Mouse (Mus musculus) limb, embryonic 12.5 days (tissue): ENCODE data around the gene Ube2i. TPM values are rescaled to one million over a fixed set of nuclear protein-coding genes. Genes with fewer than 3 reads are reported as not detected.
"Not testable (repeated sequence)": the region's sequence is repeated elsewhere in the genome, so short reads cannot be mapped to it uniquely, and the experiment has no call there.

Experiments used
- ATAC-seq: fragments of 200-750 bp; cut with Nextera tagmentation; 2 replicates; pipeline ENCODE4 v1.8.0; 2017; ENCODE audit warnings: low read depth, moderate TSS enrichment; ENCODE audit not compliant: insufficient number of reproducible peaks, insufficient read depth, low FRiP score, low TSS enrichment
- H3K27ac ChIP-seq: fragments of 300-500 bp; sonication (generic); 2 replicates; pipeline ENCODE4 v1.5.1; 2016; ENCODE audit warnings: mild to moderate bottlenecking, moderate library complexity
- H3K27me3 ChIP-seq: fragments of 300-500 bp; sonication (generic); 2 replicates; pipeline ENCODE4 v1.6.1; 2016; ENCODE audit warnings: mild to moderate bottlenecking, moderate library complexity
- H3K36me3 ChIP-seq: fragments of 300-500 bp; sonication (generic); 2 replicates; pipeline ENCODE4 v1.6.1; 2016; ENCODE audit warnings: mild to moderate bottlenecking, moderate library complexity
- H3K4me1 ChIP-seq: fragments of 300-500 bp; sonication (generic); replicated peaks from 2 replicates; pipeline ENCODE4 v1.6.1; 2016
- H3K4me2 ChIP-seq: fragments of 300-500 bp; sonication (generic); 2 replicates; pipeline ENCODE4 v1.6.1; 2016; ENCODE audit warnings: mild to moderate bottlenecking, moderate library complexity
- H3K4me3 ChIP-seq: fragments of 300-500 bp; sonication (generic); replicated peaks from 2 replicates; pipeline ENCODE4 v1.5.1; 2016; ENCODE audit warnings: mild to moderate bottlenecking
- H3K9ac ChIP-seq: fragments of 300-500 bp; sonication (generic); replicated peaks from 2 replicates; pipeline ENCODE4 v1.6.1; 2016; ENCODE audit warnings: mild to moderate bottlenecking, moderate library complexity
- H3K9me3 ChIP-seq: fragments of 300-500 bp; sonication (generic); 2 replicates; pipeline ENCODE4 v1.6.1; 2016; ENCODE audit warnings: mild to moderate bottlenecking, moderate library complexity
- WGBS: fragments of 180-500 bp; shearing (Covaris S2); methylation state at CpG from one replicate; pipeline ENCODE4 v1.1.7; 2016; 5-methylcytosine and 5-hydroxymethylcytosine counted together
- polyA plus RNA-seq: library from polyadenylated mRNA; unstranded; fragments of >200 nt; fragmentation: Nextera tagmentation; extraction: Ambion mirVana; gene quantifications from 2 replicates; pipeline ENCODE4 v1.2.1, GENCODE M21; 2016

Gene Ube2i
- polyA plus RNA-seq, 1 experiment from 2014 or later: 887 TPM

DNA sequence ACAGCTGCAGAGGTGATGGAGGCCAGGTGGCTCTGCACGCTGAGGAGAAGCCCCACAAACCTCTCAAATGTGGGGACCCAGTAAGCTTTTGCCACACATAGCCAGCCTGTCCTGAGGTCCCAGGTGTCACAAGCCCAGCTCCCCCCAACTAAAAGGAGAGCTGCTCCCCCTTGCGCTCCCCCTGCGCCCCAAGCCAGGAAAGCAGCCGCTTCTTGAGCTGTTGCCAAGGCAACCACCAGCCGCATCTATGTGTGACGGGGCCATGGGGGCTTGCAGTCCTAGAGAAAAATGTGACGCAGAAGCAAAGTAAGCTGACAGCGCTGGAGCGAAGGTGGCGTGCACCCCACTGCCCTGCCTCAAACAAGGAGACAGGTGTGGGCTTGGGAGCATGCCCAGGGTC is 20.7 kb downstream of the Ube2i start:
- 39% methylated on average over 10 of the region's 10 CpGs for WGBS

DNA sequence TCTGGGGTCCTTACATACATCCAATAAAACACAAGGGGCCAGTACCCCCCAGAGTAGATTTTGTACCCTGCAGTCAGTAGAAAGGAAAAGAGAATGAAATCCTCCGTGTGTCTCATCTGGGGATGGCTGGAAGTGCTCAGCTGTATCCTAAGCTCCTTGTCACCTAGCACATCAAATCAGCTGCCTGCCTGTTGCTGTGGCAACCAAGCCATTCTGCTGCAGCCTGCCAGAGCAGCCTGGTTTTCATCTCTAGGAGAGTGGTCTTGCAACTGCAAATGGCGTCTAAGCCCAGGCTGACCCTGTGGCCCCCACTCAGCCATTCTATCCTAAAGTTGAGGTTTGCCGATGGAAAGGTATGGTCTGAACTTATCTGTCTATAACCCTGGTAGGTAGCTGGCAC is 21.8 kb downstream of the Ube2i start:
- H3K36me3 ChIP-seq: no peaks in the 10 kb centered on the region
- no peak overlapping the region for H3K4me3 ChIP-seq
- no peak for ATAC-seq
- H3K27ac ChIP-seq: no peak overlapping the region
- 41% methylated on average over 3 of the region's 3 CpGs for WGBS
- peaks cover 77% of the 10 kb centered on the region for H3K27me3 ChIP-seq
- no peaks in the 10 kb centered on the region for H3K9me3 ChIP-seq
- no peak overlapping the region for H3K9ac ChIP-seq
- H3K4me1 ChIP-seq: peaks cover 20% of the 10 kb centered on the region
- H3K4me2 ChIP-seq: no peak overlapping the region

More for the DNA sequence above, 20.7 kb downstream of the Ube2i start:
- Histone ChIP-seq H3K9me3 (no peaks in the 10 kb centered on the region), H3K9ac (0 out of 2 replicates have a peak overlapping the region, but pooled peaks have one; percentile 31), H3K4me1 (peaks cover 24% of the 10 kb centered on the region), H3K36me3 (peaks cover 5% of the 10 kb centered on the region), H3K4me2 (no peak overlapping the region), H3K27me3 (peaks cover 74% of the 10 kb centered on the region), H3K27ac (no peak overlapping the region), H3K4me3 (no peak overlapping the region)
- no peak for ATAC-seq

DNA sequence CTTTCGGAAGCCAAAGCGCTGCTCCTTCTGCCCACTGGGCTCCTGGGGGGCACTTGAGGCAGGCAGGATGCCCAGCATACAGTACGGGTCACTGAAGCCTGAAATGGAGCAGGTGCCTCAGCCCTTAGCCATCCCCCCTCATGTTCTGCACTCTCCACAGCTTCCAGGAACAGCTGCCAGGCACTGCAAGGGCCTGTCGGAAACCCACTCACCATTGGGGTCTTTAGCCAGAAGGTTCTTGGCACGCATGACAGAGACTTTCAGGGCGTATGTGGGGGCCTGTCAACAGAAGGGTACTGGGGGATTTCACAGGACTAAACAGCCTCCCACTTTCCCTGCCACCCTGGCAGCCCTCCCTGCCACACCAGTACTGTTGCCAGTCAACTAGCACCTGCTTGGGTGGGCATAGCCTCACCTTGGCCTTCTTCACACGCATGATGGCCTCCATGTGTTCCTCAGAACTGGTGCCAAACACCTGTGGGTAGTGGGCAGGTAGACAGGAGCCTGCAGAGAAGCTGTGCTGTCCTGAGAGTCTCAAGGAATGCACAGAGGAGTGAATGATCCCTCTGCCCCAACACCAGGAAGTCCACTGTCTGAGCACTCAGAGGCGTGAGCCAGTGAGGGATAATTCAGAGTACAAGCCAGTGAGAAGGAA is 24.1 kb downstream of the Ube2i start:
- H3K9ac ChIP-seq: 0 out of 2 replicates have a peak overlapping the region, but pooled peaks have one; percentile 18
- H3K4me2 ChIP-seq: no peak overlapping the region
- 80% methylated on average over 8 of the region's 8 CpGs for WGBS
- H3K27me3 ChIP-seq: peaks cover 56% of the 10 kb centered on the region
- ATAC-seq: no peak
- H3K27ac ChIP-seq: no peak overlapping the region
- no peaks in the 10 kb centered on the region for H3K9me3 ChIP-seq
- H3K36me3 ChIP-seq: peaks cover 6% of the 10 kb centered on the region; the same call in 1 of the 2 replicates
- no peak overlapping the region for H3K4me3 ChIP-seq
- H3K4me1 ChIP-seq: peaks cover 8% of the 10 kb centered on the region

DNA sequence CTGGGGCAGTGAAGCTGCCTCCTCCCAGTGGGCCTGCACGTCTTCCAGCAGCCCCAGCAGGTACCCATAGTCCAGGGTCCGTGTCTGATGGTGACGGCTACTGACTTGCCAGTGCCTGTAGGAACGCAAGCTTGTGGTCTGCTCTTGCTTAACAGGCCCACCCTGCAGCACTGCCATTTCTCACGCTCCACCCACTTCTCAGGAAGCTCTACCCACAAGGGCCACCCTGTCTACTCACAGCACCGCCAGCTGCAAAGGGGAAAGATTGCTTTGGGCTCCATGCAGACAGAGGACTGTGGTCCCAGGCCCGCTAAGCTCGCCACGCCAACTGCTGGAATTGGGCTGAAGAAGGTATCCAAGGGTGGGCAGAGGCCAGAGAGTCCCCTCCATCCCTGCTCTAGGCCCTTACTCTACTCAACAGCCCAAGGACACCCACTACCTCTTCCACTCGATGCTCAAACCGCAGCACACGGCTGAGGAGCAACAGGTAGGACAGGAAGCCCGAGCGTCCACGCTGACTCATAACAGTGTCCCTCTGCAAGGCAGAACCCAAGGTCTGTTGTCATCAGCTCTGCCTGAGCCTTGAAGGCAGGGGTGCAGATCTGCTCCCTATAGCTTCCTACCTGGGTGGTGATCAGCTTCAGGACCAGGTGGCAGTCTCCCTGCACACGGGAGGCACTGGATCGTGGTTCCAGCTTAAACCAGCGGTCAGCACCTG is 26.2 kb downstream of the Ube2i start:
- no peak overlapping the region for H3K4me3 ChIP-seq
- WGBS: 78% methylated on average over 18 of the region's 18 CpGs
- H3K4me1 ChIP-seq: no peaks in the 10 kb centered on the region
- H3K9ac ChIP-seq: no peak overlapping the region; the same call in 1 of the 2 replicates
- peaks cover 26% of the 10 kb centered on the region for H3K36me3 ChIP-seq
- ATAC-seq: no peak
- peaks cover 35% of the 10 kb centered on the region for H3K27me3 ChIP-seq
- H3K27ac ChIP-seq: no peak overlapping the region
- H3K9me3 ChIP-seq: no peaks in the 10 kb centered on the region
- H3K4me2 ChIP-seq: no peak overlapping the region

DNA sequence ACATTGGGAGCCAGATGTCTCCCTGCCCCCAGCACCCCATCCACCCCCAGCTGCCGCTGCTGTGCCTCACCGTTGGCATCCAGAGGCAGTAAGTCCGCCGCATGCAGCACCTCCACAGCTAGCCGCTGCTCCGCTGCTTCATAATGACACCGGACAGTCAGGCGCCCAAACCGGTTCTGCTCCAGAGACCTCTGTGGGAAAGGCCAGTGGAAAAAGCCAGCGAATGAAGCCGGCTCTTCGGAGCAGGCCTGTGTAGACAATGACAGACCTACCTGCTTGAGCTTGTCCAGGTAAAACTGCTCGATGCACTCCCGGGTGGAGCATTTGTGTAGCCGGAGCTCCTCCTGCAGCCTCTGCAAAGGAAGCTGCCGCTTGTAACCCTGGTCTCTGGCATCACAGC is 30.2 kb downstream of the Ube2i start:
- WGBS: 84% methylated on average over 16 of the region's 16 CpGs
- no peak for ATAC-seq
- Histone ChIP-seq H3K27ac (no peak overlapping the region), H3K4me2 (no peak overlapping the region; the same call in 1 of the 2 replicates), H3K36me3 (peaks cover 46% of the 10 kb centered on the region), H3K4me3 (no peak overlapping the region), H3K9ac (no peak overlapping the region), H3K4me1 (peaks cover 14% of the 10 kb centered on the region), H3K9me3 (no peaks in the 10 kb centered on the region), H3K27me3 (0 out of 2 replicates have a peak, but pooled peaks cover 3% of the 10 kb centered on the region)

DNA sequence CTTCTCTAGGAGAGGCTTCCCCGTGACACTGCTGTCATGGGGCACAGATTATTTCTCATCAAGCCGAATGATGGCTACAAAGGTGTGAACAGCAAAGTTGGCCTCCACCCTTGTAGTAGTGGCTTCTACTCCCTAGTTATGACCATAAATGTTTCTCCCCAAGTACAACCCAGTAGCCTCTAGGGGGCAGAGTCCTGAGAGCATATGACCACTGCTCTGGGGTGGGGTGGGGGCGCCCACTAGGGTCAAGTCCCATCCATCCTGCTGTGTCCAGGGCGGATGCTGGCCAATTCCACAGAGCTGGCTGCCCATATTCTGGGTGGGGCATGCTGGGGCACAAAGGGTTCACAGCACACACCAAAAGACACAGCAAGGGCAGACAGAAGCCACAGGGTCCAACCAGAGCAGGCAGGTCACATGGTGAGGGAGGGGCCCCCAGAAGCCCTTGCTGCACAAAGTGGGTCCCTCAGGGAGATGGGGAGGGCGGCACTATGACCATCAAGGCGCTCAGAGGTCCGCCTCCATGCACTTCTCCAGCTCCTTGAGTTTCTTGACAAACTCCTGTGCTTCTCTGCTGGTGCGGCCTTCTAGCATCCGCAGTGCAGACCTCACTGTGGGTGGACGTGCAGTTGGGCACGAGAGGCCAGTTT is 31.2 kb downstream of the Ube2i start:
- WGBS: 91% methylated on average over 11 of the region's 11 CpGs

DNA sequence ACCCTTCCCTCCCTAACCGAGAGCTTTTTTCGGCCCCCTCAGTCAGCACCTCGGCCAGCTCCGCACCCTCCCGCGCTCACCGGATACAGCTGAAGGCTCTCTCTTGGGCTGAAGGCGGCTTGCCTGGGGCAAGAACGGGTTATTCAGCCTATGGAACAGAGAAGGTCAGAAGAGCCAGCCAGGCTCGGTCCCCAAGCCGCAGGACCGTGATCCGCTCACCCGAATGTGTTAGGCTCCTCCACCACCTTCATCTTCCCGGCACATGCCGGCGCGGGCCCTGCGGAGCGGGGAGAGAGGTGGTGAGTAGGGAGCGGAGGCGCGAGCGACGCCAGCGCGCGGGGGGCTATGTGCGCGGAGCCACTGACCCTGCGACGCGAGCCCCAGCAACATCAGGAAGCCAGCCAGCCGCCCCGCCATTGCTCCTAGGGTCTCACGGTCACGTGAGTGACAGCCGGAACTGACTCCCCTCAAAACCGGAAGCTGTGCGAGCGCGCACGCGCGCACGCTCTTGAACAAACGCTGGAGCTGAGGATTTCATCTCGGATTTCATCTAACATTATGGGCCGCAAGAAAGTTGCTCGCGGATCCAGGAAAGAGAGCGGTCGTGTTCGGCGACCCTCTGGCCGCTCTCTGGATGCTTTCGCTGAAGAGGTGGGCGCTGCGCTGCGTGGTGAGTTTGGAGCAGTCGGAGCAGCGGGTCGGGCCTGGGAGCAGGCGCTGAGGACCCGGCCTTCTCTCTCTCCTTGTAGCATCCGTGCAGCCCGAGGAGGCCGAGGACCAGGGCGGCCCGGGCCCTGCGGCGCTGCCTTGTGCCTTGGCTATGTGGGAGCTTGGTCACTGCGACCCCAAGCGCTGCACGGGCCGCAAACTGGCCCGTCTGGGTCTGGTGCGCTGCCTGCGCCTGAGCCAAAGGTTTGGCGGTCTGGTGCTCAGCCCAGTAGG is 34.5 kb downstream of the Ube2i start, which contains the start of the genes Gnptg and Tsr3:
TSS of gene Gnptg (minus strand) at position 430 of the 942 bp plus-strand sequence.
TSS of gene Tsr3 (plus strand) at position 476 of the 942 bp plus-strand sequence.
- Histone ChIP-seq H3K27ac (peak within 1 kb of the TSS; percentile 92), H3K4me2 (peak within 1 kb of the TSS; percentile 91), H3K36me3 (peaks cover 57% of the 10 kb centered on the region), H3K4me1 (peaks cover 18% of the 10 kb centered on the region), H3K9ac (peak within 1 kb of the TSS; percentile 97), H3K9me3 (no peaks in the 10 kb centered on the region), H3K27me3 (no peaks in the 10 kb centered on the region), H3K4me3 (peak within 1 kb of the TSS; percentile 100)
- WGBS: under 1% methylated on average over 80 of the region's 80 CpGs
- ATAC-seq: peak; percentile 68

More for the DNA sequence above, 31.2 kb downstream of the Ube2i start:
- Histone ChIP-seq H3K27ac (no peak overlapping the region), H3K4me2 (peak overlapping the region; percentile 8; the same call in 1 of the 2 replicates), H3K4me1 (peaks cover 18% of the 10 kb centered on the region), H3K9me3 (no peaks in the 10 kb centered on the region), H3K36me3 (peaks cover 46% of the 10 kb centered on the region), H3K9ac (no peak overlapping the region), H3K27me3 (no peaks in the 10 kb centered on the region), H3K4me3 (no peak overlapping the region)
- no peak for ATAC-seq

DNA sequence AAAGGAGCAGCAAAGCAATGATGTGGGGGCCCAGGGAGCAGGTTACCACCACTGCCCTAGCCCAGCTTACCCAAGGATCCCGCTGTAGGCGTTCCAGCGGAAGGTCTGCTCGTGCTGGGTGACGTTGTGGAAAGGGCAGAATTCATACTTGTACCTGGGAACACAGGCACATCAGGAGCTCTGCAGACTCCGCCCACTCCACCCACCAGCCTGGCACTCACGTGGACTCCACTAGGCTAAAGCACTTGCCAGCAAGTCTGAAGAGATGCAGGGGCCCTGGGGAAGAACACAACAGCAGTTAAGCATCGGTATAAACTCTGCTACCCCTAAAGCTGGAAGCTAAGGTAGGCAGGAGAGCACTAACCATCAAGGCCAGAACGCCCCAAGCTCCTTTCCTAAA is 38.8 kb downstream of the Ube2i start:
- WGBS: 87% methylated on average over 9 of the region's 9 CpGs
- Histone ChIP-seq H3K4me1 (peaks cover 8% of the 10 kb centered on the region), H3K4me2 (no peak overlapping the region), H3K9me3 (no peaks in the 10 kb centered on the region), H3K36me3 (peaks cover 35% of the 10 kb centered on the region), H3K27ac (no peak overlapping the region), H3K27me3 (no peaks in the 10 kb centered on the region), H3K4me3 (no peak overlapping the region), H3K9ac (no peak overlapping the region)
- ATAC-seq: no peak

DNA sequence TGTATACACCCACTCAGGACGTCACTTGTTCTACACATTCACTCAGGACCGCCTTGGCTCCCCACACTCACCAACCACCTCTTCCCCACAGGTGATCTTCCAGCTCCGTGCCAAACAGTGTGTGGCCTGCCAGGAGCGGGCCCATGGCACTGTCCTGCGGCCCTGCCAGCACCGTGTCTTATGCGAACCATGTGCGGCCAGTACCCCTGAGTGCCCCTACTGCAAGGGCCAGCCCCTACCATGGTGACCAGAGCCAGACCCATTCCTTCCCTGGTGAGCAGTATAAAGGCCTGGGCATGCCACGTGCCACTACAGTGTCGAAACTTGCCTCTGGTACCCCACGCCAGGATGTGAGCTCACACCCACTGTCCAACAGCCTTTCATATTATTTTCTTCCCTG is 42.8 kb downstream of the Ube2i start:
- ATAC-seq, H3K4me1 ChIP-seq, H3K9me3 ChIP-seq, H3K4me3 ChIP-seq, H3K4me2 ChIP-seq, H3K27me3 ChIP-seq, H3K9ac ChIP-seq, H3K27ac ChIP-seq: not testable (repeated sequence)
- H3K36me3 ChIP-seq: peaks cover 67% of the 10 kb centered on the region
- 93% methylated on average over 8 of the region's 11 CpGs for WGBS

DNA sequence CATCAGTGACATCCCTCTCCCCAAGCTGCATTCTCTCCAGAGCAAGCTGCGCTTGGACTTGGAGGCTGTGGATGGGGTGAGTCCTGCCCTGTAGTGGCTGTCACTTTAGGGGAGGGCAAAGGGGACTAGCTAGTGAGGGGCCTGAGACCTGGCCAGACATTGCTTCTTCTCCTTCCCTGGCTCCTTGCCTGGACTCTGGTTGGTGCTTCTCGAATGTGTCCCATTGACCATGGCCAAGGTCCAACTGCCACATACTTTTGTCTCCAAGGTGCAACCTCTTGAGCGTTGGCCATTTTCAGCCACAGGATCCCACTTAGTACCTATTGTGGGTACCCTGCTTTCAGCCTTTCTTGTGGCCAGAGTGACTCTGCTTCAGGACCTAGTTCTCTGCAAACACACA is 43.7 kb downstream of the Ube2i start:
- ATAC-seq: no peak
- 89% methylated on average over 3 of the region's 3 CpGs for WGBS
- H3K4me3 ChIP-seq: no peak overlapping the region
- H3K36me3 ChIP-seq: peaks cover 67% of the 10 kb centered on the region
- no peak overlapping the region for H3K27ac ChIP-seq
- no peaks in the 10 kb centered on the region for H3K4me1 ChIP-seq
- no peaks in the 10 kb centered on the region for H3K9me3 ChIP-seq
- H3K9ac ChIP-seq: no peak overlapping the region
- no peaks in the 10 kb centered on the region for H3K27me3 ChIP-seq
- no peak overlapping the region for H3K4me2 ChIP-seq
